Mouse (Mus musculus) lung, embryonic 15.5 days (tissue): Measurements from ENCODE around the gene Aftph. TPM values are rescaled to one million over a fixed set of nuclear protein-coding genes. Genes with fewer than 3 reads are reported as not detected.

ENCODE experiments used
- polyA plus RNA-seq: library from polyadenylated mRNA; unstranded; fragments of >200 nt; fragmentation: Nextera tagmentation; extraction: Ambion mirVana; gene quantifications from 2 replicates; pipeline ENCODE4 v1.2.1, GENCODE M21; 2015

Gene Aftph
- polyA plus RNA-seq, 1 experiment from 2014 or later = 18.4 TPM

Other genes starting within 250 kb of the Aftph start
- gene Sertad2, start 198.3 kb downstream of the Aftph start, polyA plus RNA-seq = 36.7 and 41.4 TPM in 2 replicates
- gene Lgalsl, start 89.5 kb upstream of the Aftph start, polyA plus RNA-seq = 52.3 and 54.4 TPM in 2 replicates